Mouse (Mus musculus) bone marrow macrophage, adult 2 months (primary cell): Measurements from ENCODE around the gene Sstr3.

Source experiments
- CTCF ChIP-seq: IDR thresholded peaks from 2 replicates; pipeline ENCODE4 v1.5.1; 2012; ENCODE audit warnings: low read depth, mild to moderate bottlenecking, low read length, moderate library complexity
- POLR2A ChIP-seq: IDR thresholded peaks from 2 replicates; pipeline ENCODE4 v1.6.1; 2012; ENCODE audit warnings: mild to moderate bottlenecking, low read depth, low read length, borderline replicate concordance

DNA sequence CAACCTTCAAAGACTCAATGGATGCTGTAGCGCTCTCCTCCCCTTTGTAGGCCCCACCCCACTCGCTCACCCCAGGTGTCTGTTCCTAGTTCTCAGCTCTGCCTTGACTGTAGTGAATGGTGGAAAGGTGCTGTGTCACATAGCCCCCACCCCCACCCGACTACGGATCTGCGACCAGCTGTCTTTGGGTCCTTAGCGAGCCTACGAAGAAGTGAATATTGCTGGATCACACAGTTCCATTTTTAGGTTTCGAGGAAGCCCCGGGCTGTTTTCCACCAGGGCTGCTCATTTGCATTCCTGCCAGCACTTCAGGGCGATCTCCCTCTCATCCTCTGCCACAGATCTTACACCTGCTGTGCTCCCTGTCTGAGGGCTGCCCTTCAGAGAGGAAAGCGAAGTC is 38.9 kb upstream of the Sstr3 start:
- TF ChIP-seq CTCF (no peak), POLR2A (no peak)
